Mouse (Mus musculus) heart, embryonic 13.5 days (tissue): ENCODE data around the gene Gtpbp1. TPM values are rescaled to one million over a fixed set of nuclear protein-coding genes. Genes with fewer than 3 reads are reported as not detected.

Source experiments
- ATAC-seq: fragments of 200-750 bp; cut with Nextera tagmentation; 2 replicates; pipeline ENCODE4 v1.8.0; 2017; ENCODE audit warnings: moderate TSS enrichment; ENCODE audit not compliant: insufficient number of reproducible peaks, low FRiP score, low TSS enrichment; ENCODE audit errors: extremely low read depth
- H3K27ac ChIP-seq: fragments of 300-500 bp; sonication (generic); replicated peaks from 2 replicates; pipeline ENCODE4 v1.5.1; 2015; ENCODE audit warnings: moderate library complexity, mild to moderate bottlenecking, inconsistent platforms
- H3K27me3 ChIP-seq: fragments of 300-500 bp; sonication (generic); replicated peaks from 2 replicates; pipeline ENCODE4 v1.6.1; 2015; ENCODE audit warnings: mild to moderate bottlenecking, inconsistent platforms
- H3K36me3 ChIP-seq: fragments of 300-500 bp; sonication (generic); 2 replicates; pipeline ENCODE4 v1.6.1; 2015; ENCODE audit warnings: mild to moderate bottlenecking, inconsistent platforms
- H3K4me1 ChIP-seq: fragments of 300-500 bp; sonication (generic); 2 replicates; pipeline ENCODE4 v1.6.1; 2015; ENCODE audit warnings: inconsistent platforms
- H3K4me2 ChIP-seq: fragments of 300-500 bp; sonication (generic); 2 replicates; pipeline ENCODE4 v1.6.1; 2015; ENCODE audit warnings: inconsistent platforms, mild to moderate bottlenecking, moderate library complexity
- H3K4me3 ChIP-seq: fragments of 300-500 bp; sonication (generic); 2 replicates; pipeline ENCODE4 v1.5.1; 2015; ENCODE audit warnings: moderate library complexity, mild to moderate bottlenecking, inconsistent platforms
- H3K9ac ChIP-seq: fragments of 300-500 bp; sonication (generic); 2 replicates; pipeline ENCODE4 v1.6.1; 2015; ENCODE audit warnings: inconsistent platforms, mild to moderate bottlenecking, moderate library complexity
- H3K9me3 ChIP-seq: fragments of 300-500 bp; sonication (generic); 2 replicates; pipeline ENCODE4 v1.6.1; 2016; ENCODE audit warnings: inconsistent platforms
- WGBS: fragments of 180-500 bp; shearing (Covaris S2); methylation state at CpG from one replicate; pipeline ENCODE4 v1.1.7; 2015; ENCODE audit warnings: mixed read lengths; 5-methylcytosine and 5-hydroxymethylcytosine counted together
- polyA plus RNA-seq: library from polyadenylated mRNA; unstranded; fragments of >200 nt; fragmentation: Nextera tagmentation; extraction: Ambion mirVana; gene quantifications from 2 replicates; pipeline ENCODE4 v1.2.1, GENCODE M21; 2015

Gene Gtpbp1
- polyA plus RNA-seq, 1 experiment from 2014 or later: 27.0 TPM

DNA sequence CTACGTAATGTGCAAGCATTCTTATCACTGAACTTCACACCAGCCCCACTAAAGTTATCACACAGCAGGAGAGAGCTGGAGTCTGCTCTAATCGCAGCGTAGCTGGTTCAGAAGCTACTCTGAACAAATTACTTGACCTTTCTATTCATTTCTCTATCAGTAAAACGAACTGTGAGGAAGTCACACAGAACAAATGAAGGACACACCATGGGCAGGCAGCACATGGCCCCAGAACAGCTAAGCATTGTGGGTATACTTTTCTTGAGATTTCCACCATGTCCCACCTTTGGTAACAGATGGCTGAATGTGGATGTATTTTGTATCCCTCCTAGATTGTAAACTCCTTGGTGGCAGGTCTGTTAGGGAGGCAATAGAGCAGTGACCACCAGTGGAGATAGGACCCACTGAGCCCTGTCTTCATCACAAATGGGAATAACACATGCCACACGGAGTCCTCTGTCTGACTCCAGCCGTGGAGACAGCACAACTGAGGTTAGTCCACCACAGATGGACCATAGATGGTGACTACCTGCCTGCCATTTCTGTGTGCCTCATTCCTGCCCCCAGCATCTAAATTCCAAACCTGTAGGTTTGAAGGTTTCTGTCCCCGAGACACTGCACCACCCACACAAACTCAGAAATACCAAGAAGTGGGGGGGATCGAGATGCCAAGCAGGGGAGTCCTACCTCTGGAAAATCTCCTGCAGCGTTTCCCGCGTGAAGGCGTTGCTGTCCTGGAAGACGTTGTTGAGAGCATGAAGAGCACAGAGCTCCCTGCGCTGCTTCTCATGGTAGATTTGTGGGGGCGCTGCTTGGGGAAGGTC is 4.4 kb upstream of the Gtpbp1 start:
- 4% methylated on average over 15 of the region's 15 CpGs for WGBS
- Histone ChIP-seq H3K4me3 (peak overlapping the region; percentile 83), H3K27me3 (no peaks in the 10 kb centered on the region), H3K9ac (peak overlapping the region; percentile 98), H3K36me3 (no peaks in the 10 kb centered on the region), H3K4me1 (peaks cover 68% of the 10 kb centered on the region), H3K4me2 (peak overlapping the region; percentile 95), H3K27ac (peak overlapping the region; percentile 95), H3K9me3 (no peaks in the 10 kb centered on the region)
- ATAC-seq: no peak

- no peak for ATAC-seq
- H3K36me3 ChIP-seq: no peaks in the 10 kb centered on the region
- peak overlapping the region; percentile 98 for H3K9ac ChIP-seq
- peak overlapping the region; percentile 95 for H3K4me2 ChIP-seq
- H3K27me3 ChIP-seq: no peaks in the 10 kb centered on the region
- H3K4me1 ChIP-seq: peaks cover 67% of the 10 kb centered on the region
- peak overlapping the region; percentile 83 for H3K4me3 ChIP-seq
- WGBS: under 1% methylated on average over 33 of the region's 33 CpGs
- H3K27ac ChIP-seq: peak overlapping the region; percentile 95
- H3K9me3 ChIP-seq: no peaks in the 10 kb centered on the region
Observed at GRCm38 (mm10) chr15:79687175-79687574, 3.5 kb upstream of the Gtpbp1 start.

DNA sequence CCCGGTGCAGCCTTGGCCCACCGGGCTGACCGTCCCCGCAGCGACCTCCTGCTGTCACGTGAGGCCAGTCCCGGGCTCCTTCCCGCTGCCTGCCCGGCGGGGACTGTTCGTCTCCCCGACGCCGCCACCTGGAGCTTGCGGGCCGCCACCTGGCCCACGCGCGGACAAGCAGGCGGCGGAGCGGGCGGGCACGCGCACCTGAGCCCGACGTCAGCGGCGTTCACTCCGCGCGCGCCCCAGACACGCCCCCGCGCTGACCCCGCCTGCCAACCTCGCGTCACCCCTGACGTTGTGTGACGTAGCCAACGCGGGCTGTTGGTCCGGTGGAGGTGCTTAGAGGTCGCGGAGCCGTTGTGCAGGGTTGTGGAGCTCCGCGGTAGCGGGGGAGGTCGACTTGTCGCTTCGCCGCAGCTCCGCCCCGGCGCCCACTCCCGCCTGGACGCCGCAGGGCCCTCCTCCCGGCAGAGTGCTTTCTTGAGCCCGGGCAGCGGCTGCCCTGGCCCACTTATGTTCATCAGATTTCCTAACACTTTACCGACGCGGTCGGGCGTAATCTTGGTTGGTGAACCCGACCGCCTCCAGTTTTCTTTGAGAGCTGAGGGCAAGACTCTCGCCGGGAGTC is 2.9 kb upstream of the Gtpbp1 start, which contains the start of gene Josd1:
Gene Josd1 (minus strand): TSS at position 274 of the 622 bp plus-strand sequence.
- Histone ChIP-seq H3K36me3 (no peaks in the 10 kb centered on the region), H3K4me2 (peak within 1 kb of the TSS; percentile 95), H3K4me3 (peak within 1 kb of the TSS; percentile 83), H3K27ac (peak within 1 kb of the TSS; percentile 95), H3K27me3 (no peaks in the 10 kb centered on the region), H3K9me3 (no peaks in the 10 kb centered on the region), H3K4me1 (peaks cover 67% of the 10 kb centered on the region), H3K9ac (peak within 1 kb of the TSS; percentile 98)
- peak; percentile 76 for ATAC-seq
- under 1% methylated on average over 72 of the region's 72 CpGs for WGBS

GRCm38 (mm10) chr15:79688268-79688956 is 2.2 kb upstream of the Gtpbp1 start:
- H3K27me3 ChIP-seq: no peaks in the 10 kb centered on the region
- peak overlapping the region; percentile 98 for H3K9ac ChIP-seq
- no peak for ATAC-seq
- H3K36me3 ChIP-seq: no peaks in the 10 kb centered on the region
- peak overlapping the region; percentile 95 for H3K4me2 ChIP-seq
- peak overlapping the region; percentile 83 for H3K4me3 ChIP-seq
- WGBS: 6% methylated on average over 8 of the region's 8 CpGs
- peak overlapping the region; percentile 95 for H3K27ac ChIP-seq
- H3K4me1 ChIP-seq: peaks cover 67% of the 10 kb centered on the region
- H3K9me3 ChIP-seq: no peaks in the 10 kb centered on the region

GRCm38 (mm10) chr15:79689662-79690425 is 801 bp upstream of the Gtpbp1 start:
- peak overlapping the region; percentile 77 for H3K27ac ChIP-seq
- no peak for ATAC-seq
- peaks cover 67% of the 10 kb centered on the region for H3K4me1 ChIP-seq
- peak overlapping the region; percentile 66 for H3K9ac ChIP-seq
- WGBS: 15% methylated on average over 24 of the region's 24 CpGs
- H3K4me3 ChIP-seq: peak overlapping the region; percentile 93
- H3K36me3 ChIP-seq: peaks cover 6% of the 10 kb centered on the region
- H3K27me3 ChIP-seq: no peaks in the 10 kb centered on the region
- no peaks in the 10 kb centered on the region for H3K9me3 ChIP-seq
- H3K4me2 ChIP-seq: peak overlapping the region; percentile 85

DNA sequence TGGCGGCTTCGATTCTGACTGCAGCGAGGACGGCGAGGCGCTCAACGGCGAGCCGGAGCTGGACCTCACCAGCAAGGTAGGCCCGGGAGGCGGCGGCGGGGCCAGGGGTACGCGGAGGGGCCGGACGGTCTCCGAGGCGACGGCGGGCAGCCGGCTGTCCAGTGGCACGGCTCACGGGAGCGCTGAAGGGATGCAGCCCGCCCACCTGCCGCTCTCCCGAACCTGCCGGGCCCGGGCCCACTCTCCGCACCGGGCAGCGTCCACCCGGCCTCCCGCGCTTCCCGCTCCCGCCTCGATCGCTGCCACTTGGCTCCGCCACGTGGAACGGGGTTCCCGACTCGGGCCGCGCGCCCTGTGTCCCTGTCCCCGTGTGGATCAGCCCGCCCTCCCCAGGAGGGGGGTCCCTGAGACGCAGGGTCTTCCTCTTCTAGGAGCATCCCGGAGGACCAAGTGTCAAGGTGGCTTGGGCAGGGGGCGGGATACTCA is 421 bp downstream of the Gtpbp1 start:
- Histone ChIP-seq H3K9me3 (no peaks in the 10 kb centered on the region), H3K4me3 (peak overlapping the region; percentile 93), H3K4me2 (peak overlapping the region; percentile 85), H3K9ac (peak overlapping the region; percentile 96), H3K36me3 (peaks cover 16% of the 10 kb centered on the region), H3K27ac (peak overlapping the region; percentile 86), H3K27me3 (no peaks in the 10 kb centered on the region), H3K4me1 (peaks cover 65% of the 10 kb centered on the region)
- 0 out of 2 replicates have a peak, but pooled peaks have one; percentile 1 for ATAC-seq
- WGBS: under 1% methylated on average over 50 of the region's 53 CpGs

DNA sequence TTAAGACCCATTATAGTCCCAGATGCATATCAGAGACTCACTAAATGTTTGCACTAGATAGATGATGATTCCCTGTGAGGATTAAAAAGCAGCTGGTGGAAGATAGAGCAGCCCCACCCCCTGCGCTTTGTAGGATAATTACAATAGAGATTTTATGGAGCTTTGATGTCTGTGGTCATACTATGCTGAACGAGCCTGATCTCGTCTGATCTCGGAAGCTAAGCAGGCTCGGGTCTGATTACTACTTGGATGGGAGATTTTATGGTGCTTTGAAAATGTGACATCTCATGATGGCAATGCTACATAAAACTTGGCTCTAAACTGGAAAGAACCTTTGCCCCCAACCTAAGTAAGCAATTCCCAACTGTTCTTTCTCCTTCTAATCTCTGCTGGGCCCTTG is 1.7 kb downstream of the Gtpbp1 start:
- Histone ChIP-seq H3K27ac (no peak overlapping the region), H3K36me3 (peaks cover 28% of the 10 kb centered on the region), H3K4me3 (peak overlapping the region; percentile 93), H3K4me2 (peak overlapping the region; percentile 85), H3K4me1 (peaks cover 65% of the 10 kb centered on the region), H3K9me3 (no peaks in the 10 kb centered on the region), H3K9ac (peak overlapping the region; percentile 47), H3K27me3 (no peaks in the 10 kb centered on the region)
- no peak for ATAC-seq
- 87% methylated on average over 5 of the region's 5 CpGs for WGBS

DNA sequence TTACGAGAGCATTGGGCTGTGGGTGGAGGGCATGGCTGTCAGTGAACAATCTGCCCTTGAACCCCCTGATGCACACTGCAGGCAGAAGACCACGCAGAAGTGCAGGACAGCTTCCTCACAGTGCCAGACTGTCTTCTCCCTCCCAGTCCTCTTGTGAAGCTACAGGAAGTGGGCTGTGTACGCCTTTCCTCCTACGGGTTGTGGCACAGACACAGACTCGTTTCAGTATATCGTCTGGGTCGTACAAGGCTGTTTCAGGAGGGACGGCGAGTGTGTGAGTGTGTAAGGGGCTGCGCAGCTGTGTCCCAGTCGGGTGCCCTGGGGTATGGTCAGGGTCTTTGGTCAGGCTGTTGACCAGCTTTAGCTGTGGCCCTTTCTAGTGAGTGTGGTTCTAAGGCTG is 3.1 kb downstream of the Gtpbp1 start:
- H3K4me3 ChIP-seq: peak overlapping the region; percentile 19

GRCm38 (mm10) chr15:79694512-79694911 is 3.9 kb downstream of the Gtpbp1 start:
- Histone ChIP-seq H3K9ac (peak overlapping the region; percentile 5; the same call in 1 of the 2 replicates), H3K27ac (no peak overlapping the region), H3K4me2 (peak overlapping the region; percentile 85), H3K27me3 (no peaks in the 10 kb centered on the region), H3K9me3 (no peaks in the 10 kb centered on the region), H3K36me3 (peaks cover 33% of the 10 kb centered on the region), H3K4me3 (no peak overlapping the region), H3K4me1 (peaks cover 63% of the 10 kb centered on the region)
- 70% methylated on average over 4 of the region's 4 CpGs for WGBS
- ATAC-seq: no peak

More for the DNA sequence above, 3.1 kb downstream of the Gtpbp1 start:
- Histone ChIP-seq H3K36me3 (peaks cover 28% of the 10 kb centered on the region), H3K9ac (no peak overlapping the region), H3K4me1 (peaks cover 66% of the 10 kb centered on the region), H3K27ac (no peak overlapping the region), H3K27me3 (no peaks in the 10 kb centered on the region), H3K4me2 (peak overlapping the region; percentile 85), H3K9me3 (no peaks in the 10 kb centered on the region)
- no peak for ATAC-seq
- 65% methylated on average over 11 of the region's 11 CpGs for WGBS

DNA sequence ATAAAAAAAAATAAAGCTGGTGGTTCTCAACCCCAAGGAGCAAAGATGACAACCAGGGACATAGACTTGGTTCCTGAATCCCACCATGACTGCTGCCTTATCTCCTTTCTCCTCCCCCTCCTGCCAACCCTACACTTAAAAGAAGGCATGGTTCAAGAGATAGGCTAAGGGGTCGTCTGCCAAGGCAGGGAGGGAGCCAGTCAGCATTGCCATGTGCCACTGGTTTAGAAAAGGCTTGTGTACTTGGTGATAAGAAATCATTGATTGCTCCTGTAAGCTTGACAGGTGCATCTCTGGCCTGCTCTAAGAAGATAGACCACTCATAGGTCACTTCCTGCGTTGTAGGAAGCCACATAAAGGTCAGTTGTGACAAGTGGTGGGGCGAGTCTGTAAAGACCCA is 4.9 kb downstream of the Gtpbp1 start:
- H3K9me3 ChIP-seq: no peaks in the 10 kb centered on the region
- WGBS: 28% methylated on average over 3 of the region's 3 CpGs
- H3K4me3 ChIP-seq: no peak overlapping the region
- no peak overlapping the region for H3K27ac ChIP-seq
- no peak for ATAC-seq
- no peaks in the 10 kb centered on the region for H3K27me3 ChIP-seq
- no peak overlapping the region for H3K4me2 ChIP-seq
- peaks cover 33% of the 10 kb centered on the region for H3K36me3 ChIP-seq
- H3K9ac ChIP-seq: no peak overlapping the region
- H3K4me1 ChIP-seq: peaks cover 57% of the 10 kb centered on the region
